Mouse (Mus musculus) heart, embryonic 13.5 days (tissue): Measurements from ENCODE around the gene D630003M21Rik. TPM values are rescaled to one million over a fixed set of nuclear protein-coding genes. Genes with fewer than 3 reads are reported as not detected.

ENCODE experiments used
- ATAC-seq: fragments of 200-750 bp; cut with Nextera tagmentation; 2 replicates; pipeline ENCODE4 v1.8.0; 2017; ENCODE audit warnings: moderate TSS enrichment; ENCODE audit not compliant: insufficient number of reproducible peaks, low FRiP score, low TSS enrichment; ENCODE audit errors: extremely low read depth
- H3K27ac ChIP-seq: fragments of 300-500 bp; sonication (generic); replicated peaks from 2 replicates; pipeline ENCODE4 v1.5.1; 2015; ENCODE audit warnings: moderate library complexity, mild to moderate bottlenecking, inconsistent platforms
- H3K27me3 ChIP-seq: fragments of 300-500 bp; sonication (generic); replicated peaks from 2 replicates; pipeline ENCODE4 v1.6.1; 2015; ENCODE audit warnings: mild to moderate bottlenecking, inconsistent platforms
- H3K36me3 ChIP-seq: fragments of 300-500 bp; sonication (generic); 2 replicates; pipeline ENCODE4 v1.6.1; 2015; ENCODE audit warnings: mild to moderate bottlenecking, inconsistent platforms
- H3K4me1 ChIP-seq: fragments of 300-500 bp; sonication (generic); 2 replicates; pipeline ENCODE4 v1.6.1; 2015; ENCODE audit warnings: inconsistent platforms
- H3K4me2 ChIP-seq: fragments of 300-500 bp; sonication (generic); 2 replicates; pipeline ENCODE4 v1.6.1; 2015; ENCODE audit warnings: inconsistent platforms, mild to moderate bottlenecking, moderate library complexity
- H3K4me3 ChIP-seq: fragments of 300-500 bp; sonication (generic); 2 replicates; pipeline ENCODE4 v1.5.1; 2015; ENCODE audit warnings: moderate library complexity, mild to moderate bottlenecking, inconsistent platforms
- H3K9ac ChIP-seq: fragments of 300-500 bp; sonication (generic); 2 replicates; pipeline ENCODE4 v1.6.1; 2015; ENCODE audit warnings: inconsistent platforms, mild to moderate bottlenecking, moderate library complexity
- H3K9me3 ChIP-seq: fragments of 300-500 bp; sonication (generic); 2 replicates; pipeline ENCODE4 v1.6.1; 2016; ENCODE audit warnings: inconsistent platforms
- WGBS: fragments of 180-500 bp; shearing (Covaris S2); methylation state at CpG from one replicate; pipeline ENCODE4 v1.1.7; 2015; ENCODE audit warnings: mixed read lengths; 5-methylcytosine and 5-hydroxymethylcytosine counted together
- polyA plus RNA-seq: library from polyadenylated mRNA; unstranded; fragments of >200 nt; fragmentation: Nextera tagmentation; extraction: Ambion mirVana; gene quantifications from 2 replicates; pipeline ENCODE4 v1.2.1, GENCODE M21; 2015

D630003M21Rik gene
- polyA plus RNA-seq, 1 experiment from 2014 or later, result 2.7 TPM

GRCm38 (mm10) chr2:158215283-158216117 is 13.5 kb downstream of the D630003M21Rik start:
- WGBS, result 47% methylated on average over 9 of the region's 9 CpGs
- no peak for ATAC-seq
- H3K4me3 ChIP-seq, result no peak overlapping the region
- 0 out of 2 replicates have a peak overlapping the region, but pooled peaks have one; percentile 4 for H3K27ac ChIP-seq
- no peak overlapping the region for H3K4me2 ChIP-seq
- H3K9ac ChIP-seq, result peak overlapping the region; percentile 47; the same call in 1 of the 2 replicates
- H3K27me3 ChIP-seq, result peaks cover 7% of the 10 kb centered on the region
- H3K4me1 ChIP-seq, result peaks cover 5% of the 10 kb centered on the region; the same call in 1 of the 2 replicates
- no peaks in the 10 kb centered on the region for H3K9me3 ChIP-seq
- no peaks in the 10 kb centered on the region for H3K36me3 ChIP-seq

- H3K9me3 ChIP-seq, result no peaks in the 10 kb centered on the region
- no peak overlapping the region for H3K4me2 ChIP-seq
- H3K4me3 ChIP-seq, result no peak overlapping the region
- H3K9ac ChIP-seq, result no peak overlapping the region
- H3K27me3 ChIP-seq, result peaks cover 12% of the 10 kb centered on the region
- ATAC-seq, result no peak
- WGBS, result 63% methylated on average over 4 of the region's 4 CpGs
- no peak overlapping the region for H3K27ac ChIP-seq
- peaks cover 19% of the 10 kb centered on the region for H3K4me1 ChIP-seq
- H3K36me3 ChIP-seq, result no peaks in the 10 kb centered on the region
These were observed 17.1 kb downstream of the D630003M21Rik start for GRCm38 (mm10) chr2:158211764-158212471.

GRCm38 (mm10) chr2:158210958-158211357 is 18.1 kb downstream of the D630003M21Rik start:
- no peaks in the 10 kb centered on the region for H3K9me3 ChIP-seq
- ATAC-seq, result no peak
- no peaks in the 10 kb centered on the region for H3K36me3 ChIP-seq
- peak overlapping the region; percentile 63 for H3K9ac ChIP-seq
- WGBS, result 28% methylated on average over 10 of the region's 10 CpGs
- peak overlapping the region; percentile 57 for H3K4me2 ChIP-seq
- no peak overlapping the region for H3K27ac ChIP-seq
- H3K4me1 ChIP-seq, result peaks cover 19% of the 10 kb centered on the region
- peaks cover 17% of the 10 kb centered on the region for H3K27me3 ChIP-seq
- H3K4me3 ChIP-seq, result peak overlapping the region; percentile 23

- no peak for ATAC-seq
- Histone ChIP-seq H3K4me1 (peaks cover 19% of the 10 kb centered on the region), H3K9me3 (no peaks in the 10 kb centered on the region), H3K27me3 (peaks cover 18% of the 10 kb centered on the region), H3K36me3 (no peaks in the 10 kb centered on the region), H3K27ac (no peak overlapping the region), H3K4me2 (no peak overlapping the region), H3K4me3 (no peak overlapping the region), H3K9ac (peak overlapping the region; percentile 63; the same call in 1 of the 2 replicates)
- WGBS, result 45% methylated on average over 4 of the region's 4 CpGs
These were observed 18.5 kb downstream of the D630003M21Rik start for GRCm38 (mm10) chr2:158210503-158210902.

- no peak overlapping the region for H3K27ac ChIP-seq
- peaks cover 19% of the 10 kb centered on the region for H3K4me1 ChIP-seq
- no peak overlapping the region for H3K4me3 ChIP-seq
- no peak for ATAC-seq
- no peaks in the 10 kb centered on the region for H3K36me3 ChIP-seq
- 43% methylated on average over 9 of the region's 9 CpGs for WGBS
- H3K27me3 ChIP-seq, result peaks cover 24% of the 10 kb centered on the region
- H3K9ac ChIP-seq, result no peak overlapping the region
- no peak overlapping the region for H3K4me2 ChIP-seq
- no peaks in the 10 kb centered on the region for H3K9me3 ChIP-seq
These were observed 19.2 kb downstream of the D630003M21Rik start for GRCm38 (mm10) chr2:158209776-158210175.

GRCm38 (mm10) chr2:158207848-158208247 is 21.2 kb downstream of the D630003M21Rik start:
- WGBS, result 7% methylated on average over 12 of the region's 12 CpGs
- Histone ChIP-seq H3K4me1 (peaks cover 19% of the 10 kb centered on the region), H3K36me3 (no peaks in the 10 kb centered on the region), H3K27ac (no peak overlapping the region), H3K9me3 (no peaks in the 10 kb centered on the region), H3K4me3 (no peak overlapping the region), H3K9ac (no peak overlapping the region), H3K27me3 (peaks cover 29% of the 10 kb centered on the region), H3K4me2 (no peak overlapping the region)
- ATAC-seq, result no peak

GRCm38 (mm10) chr2:158204114-158204513 is 24.9 kb downstream of the D630003M21Rik start:
- WGBS, result 2% methylated on average over 7 of the region's 7 CpGs
- no peak overlapping the region for H3K27ac ChIP-seq
- H3K9me3 ChIP-seq, result no peaks in the 10 kb centered on the region
- no peak for ATAC-seq
- H3K36me3 ChIP-seq, result no peaks in the 10 kb centered on the region
- H3K4me1 ChIP-seq, result peaks cover 3% of the 10 kb centered on the region; the same call in 1 of the 2 replicates
- no peak overlapping the region for H3K4me2 ChIP-seq
- no peak overlapping the region for H3K4me3 ChIP-seq
- H3K9ac ChIP-seq, result no peak overlapping the region
- peaks cover 21% of the 10 kb centered on the region; the same call in 1 of the 2 replicates for H3K27me3 ChIP-seq

GRCm38 (mm10) chr2:158203686-158204085 is 25.3 kb downstream of the D630003M21Rik start:
- WGBS, result 81% methylated on average over 4 of the region's 4 CpGs
- Histone ChIP-seq H3K4me2 (no peak overlapping the region), H3K4me3 (no peak overlapping the region), H3K9ac (no peak overlapping the region), H3K4me1 (peaks cover 3% of the 10 kb centered on the region; the same call in 1 of the 2 replicates), H3K27ac (no peak overlapping the region), H3K36me3 (no peaks in the 10 kb centered on the region), H3K27me3 (peaks cover 18% of the 10 kb centered on the region; the same call in 1 of the 2 replicates), H3K9me3 (no peaks in the 10 kb centered on the region)
- no peak for ATAC-seq

- Histone ChIP-seq H3K9ac (no peak overlapping the region), H3K4me3 (no peak overlapping the region), H3K36me3 (no peaks in the 10 kb centered on the region), H3K27me3 (no peaks in the 10 kb centered on the region), H3K4me2 (no peak overlapping the region), H3K9me3 (no peaks in the 10 kb centered on the region), H3K27ac (no peak overlapping the region), H3K4me1 (peaks cover 5% of the 10 kb centered on the region; the same call in 1 of the 2 replicates)
- 57% methylated on average over 3 of the region's 3 CpGs for WGBS
- no peak for ATAC-seq
These were observed 29.7 kb downstream of the D630003M21Rik start for GRCm38 (mm10) chr2:158199281-158199680.

- no peaks in the 10 kb centered on the region for H3K27me3 ChIP-seq
- H3K4me2 ChIP-seq, result no peak overlapping the region
- WGBS, result 84% methylated on average over 6 of the region's 6 CpGs
- peaks cover 5% of the 10 kb centered on the region; the same call in 1 of the 2 replicates for H3K4me1 ChIP-seq
- no peak overlapping the region for H3K4me3 ChIP-seq
- no peak for ATAC-seq
- H3K36me3 ChIP-seq, result no peaks in the 10 kb centered on the region
- H3K27ac ChIP-seq, result no peak overlapping the region
- H3K9me3 ChIP-seq, result no peaks in the 10 kb centered on the region
- H3K9ac ChIP-seq, result no peak overlapping the region
These were observed 30.2 kb downstream of the D630003M21Rik start for GRCm38 (mm10) chr2:158198861-158199260.

GRCm38 (mm10) chr2:158197971-158198370 is 31.1 kb downstream of the D630003M21Rik start:
- no peak overlapping the region for H3K4me3 ChIP-seq
- H3K9ac ChIP-seq, result no peak overlapping the region
- peaks cover 5% of the 10 kb centered on the region; the same call in 1 of the 2 replicates for H3K4me1 ChIP-seq
- no peak overlapping the region for H3K27ac ChIP-seq
- no peaks in the 10 kb centered on the region for H3K9me3 ChIP-seq
- no peaks in the 10 kb centered on the region for H3K36me3 ChIP-seq
- no peaks in the 10 kb centered on the region for H3K27me3 ChIP-seq
- 64% methylated on average over 5 of the region's 5 CpGs for WGBS
- no peak overlapping the region for H3K4me2 ChIP-seq
- ATAC-seq, result no peak
